Mouse (Mus musculus) MEL (cell line): Measurements from ENCODE around the gene Myh7. TPM values are rescaled to one million over a fixed set of nuclear protein-coding genes. Genes with fewer than 3 reads are reported as not detected.

Source experiments
- DNase-seq: peaks from one replicate; pipeline ENCODE4 v3.0.0; 2011; ENCODE audit warnings: low read depth, low spot score
- H3K27ac ChIP-seq: 2 replicates; pipeline ENCODE4 v1.5.1; 2012; ENCODE audit warnings: low read depth, mild to moderate bottlenecking, control low read depth, low read length, moderate library complexity; ENCODE audit not compliant: control insufficient read depth
- H3K27me3 ChIP-seq, 2 experiments: fragments of 150-350 bp in 1 of 2; sonication (generic) in 1 of 2; 2 replicates each; pipeline ENCODE4 v1.6.1; 2012; ENCODE audit warnings: low read length in 2 of 2, mild to moderate bottlenecking in 2 of 2, improper control_type of control experiment in 1 of 2, moderate library complexity in 1 of 2; ENCODE audit not compliant: insufficient read depth in 2 of 2, control insufficient read depth in 1 of 2
- H3K36me3 ChIP-seq, 2 experiments: 2 replicates each; pipeline ENCODE4 v1.6.1; 2012 to 2014; ENCODE audit warnings: low read length in 2 of 2, improper control_type of control experiment in 1 of 2, inconsistent platforms in 1 of 2, mild to moderate bottlenecking in 1 of 2; ENCODE audit not compliant: insufficient read depth in 2 of 2, control insufficient read depth in 1 of 2
- H3K4me1 ChIP-seq, 2 experiments: fragments of 150-350 bp in 1 of 2; sonication (generic) in 1 of 2; 2 replicates each; pipeline ENCODE4 v1.6.1; 2012; ENCODE audit warnings: low read length in 2 of 2, improper control_type of control experiment in 1 of 2, mild to moderate bottlenecking in 1 of 2; ENCODE audit not compliant: insufficient read depth in 2 of 2, control insufficient read depth in 1 of 2
- H3K4me3 ChIP-seq, 2 experiments: fragments of 150-350 bp in 1 of 2; sonication (generic) in 1 of 2; 2 replicates each; pipeline ENCODE4 v1.5.1; 2012; ENCODE audit warnings: low read depth in 2 of 2, low read length in 2 of 2, mild to moderate bottlenecking in 2 of 2, moderate library complexity in 2 of 2, control low read depth in 1 of 2, improper control_type of control experiment in 1 of 2; ENCODE audit not compliant: control insufficient read depth in 1 of 2, insufficient read depth in 1 of 2
- H3K79me2 ChIP-seq: 2 replicates; pipeline ENCODE4 v1.6.1; 2012; ENCODE audit warnings: mild to moderate bottlenecking, low read length, moderate library complexity; ENCODE audit not compliant: control insufficient read depth, poor library complexity, insufficient read depth
- H3K9ac ChIP-seq: 2 replicates; pipeline ENCODE4 v1.6.1; 2012; ENCODE audit warnings: low read depth, mild to moderate bottlenecking, control low read depth, low read length, moderate library complexity; ENCODE audit not compliant: control insufficient read depth, poor library complexity, severe bottlenecking
- H3K9me3 ChIP-seq: fragments of 150-350 bp; sonication (generic); replicated peaks from 2 replicates; pipeline ENCODE4 v1.6.1; 2012; ENCODE audit warnings: mild to moderate bottlenecking, low read length, improper control_type of control experiment, moderate library complexity; ENCODE audit not compliant: insufficient read depth
- BHLHE40 ChIP-seq: IDR thresholded peaks from 2 replicates; pipeline ENCODE4 v1.6.1; 2012; ENCODE audit warnings: low read depth, mild to moderate bottlenecking, inconsistent platforms, low read length, improper control_type of control experiment, borderline replicate concordance
- CHD1 ChIP-seq: IDR thresholded peaks from 2 replicates; pipeline ENCODE4 v1.6.1; 2012; ENCODE audit warnings: low read depth, mild to moderate bottlenecking, inconsistent platforms, low read length, improper control_type of control experiment
- CHD2 ChIP-seq: IDR thresholded peaks from 2 replicates; pipeline ENCODE4 v1.6.1; 2011; ENCODE audit warnings: low read length, improper control_type of control experiment
- CTCF ChIP-seq, 3 experiments: IDR thresholded peaks in 2 of 3; conservative IDR thresholded peaks in 1 of 3; 2 replicates each; pipeline ENCODE4 v1.5.1; 2011 to 2012; ENCODE audit warnings: low read length in 3 of 3, low read depth in 2 of 3, mild to moderate bottlenecking in 2 of 3, improper control_type of control experiment in 1 of 3, inconsistent platforms in 1 of 3, mixed read lengths in 1 of 3, moderate library complexity in 1 of 3; ENCODE audit not compliant: control insufficient read depth in 1 of 3, insufficient read depth in 1 of 3, poor library complexity in 1 of 3, severe bottlenecking in 1 of 3
- E2F4 ChIP-seq: IDR thresholded peaks from 2 replicates; pipeline ENCODE4 v1.6.1; 2011; ENCODE audit warnings: low read depth, low read length, improper control_type of control experiment, borderline replicate concordance
- ETS1 ChIP-seq: IDR thresholded peaks from 2 replicates; pipeline ENCODE4 v1.6.1; 2012; ENCODE audit warnings: low read depth, mild to moderate bottlenecking, inconsistent platforms, low read length, improper control_type of control experiment, moderate library complexity
- JUND ChIP-seq: IDR thresholded peaks from 2 replicates; pipeline ENCODE4 v1.6.1; 2011; ENCODE audit warnings: low read depth, mild to moderate bottlenecking, improper control_type of control experiment, low read length
- KAT2A ChIP-seq: conservative IDR thresholded peaks from 2 replicates; pipeline ENCODE4 v1.6.1; 2012; ENCODE audit warnings: low read depth, low read length, improper control_type of control experiment, inconsistent platforms
- MAFK ChIP-seq: IDR thresholded peaks from 2 replicates; pipeline ENCODE4 v1.6.1; 2011; ENCODE audit warnings: low read depth, mild to moderate bottlenecking, low read length, improper control_type of control experiment, borderline replicate concordance
- MEF2A ChIP-seq: IDR thresholded peaks from 2 replicates; pipeline ENCODE4 v1.6.1; 2014; ENCODE audit warnings: low read depth, mild to moderate bottlenecking, inconsistent platforms, low read length, improper control_type of control experiment; ENCODE audit not compliant: poor library complexity, insufficient replicate concordance, severe bottlenecking; ENCODE audit errors: extremely low read depth
- NELFE ChIP-seq: IDR thresholded peaks from 2 replicates; pipeline ENCODE4 v1.6.1; 2011; ENCODE audit warnings: low read depth, low read length, improper control_type of control experiment
- NRF1 ChIP-seq: IDR thresholded peaks from 2 replicates; pipeline ENCODE4 v1.6.1; 2014; ENCODE audit warnings: low read depth, mild to moderate bottlenecking, inconsistent platforms, low read length, improper control_type of control experiment, moderate library complexity; ENCODE audit not compliant: poor library complexity, insufficient read depth, severe bottlenecking
- POLR2AphosphoS2 ChIP-seq: IDR thresholded peaks from 2 replicates; pipeline ENCODE4 v1.6.1; 2011; ENCODE audit warnings: low read length, improper control_type of control experiment
- RCOR1 ChIP-seq: IDR thresholded peaks from 2 replicates; pipeline ENCODE4 v1.6.1; 2012; ENCODE audit warnings: low read depth, mild to moderate bottlenecking, inconsistent platforms, low read length, improper control_type of control experiment
- SIN3A ChIP-seq: IDR thresholded peaks from 2 replicates; pipeline ENCODE4 v1.6.1; 2012; ENCODE audit warnings: low read length, improper control_type of control experiment, inconsistent platforms
- TAL1 ChIP-seq: IDR thresholded peaks from 2 replicates; pipeline ENCODE4 v1.6.1; 2012; ENCODE audit warnings: mild to moderate bottlenecking, inconsistent platforms, low read length, moderate library complexity, mixed read lengths
- ZC3H11A ChIP-seq: IDR thresholded peaks from 2 replicates; pipeline ENCODE4 v1.6.1; 2012; ENCODE audit warnings: low read depth, mild to moderate bottlenecking, inconsistent platforms, low read length, improper control_type of control experiment
- ZKSCAN1 ChIP-seq: IDR thresholded peaks from 2 replicates; pipeline ENCODE4 v1.6.1; 2012; ENCODE audit warnings: low read depth, mild to moderate bottlenecking, inconsistent platforms, low read length, improper control_type of control experiment, moderate library complexity
- ZNF384 ChIP-seq: IDR thresholded peaks from 2 replicates; pipeline ENCODE4 v1.6.1; 2012; ENCODE audit warnings: low read depth, mild to moderate bottlenecking, inconsistent platforms, low read length, improper control_type of control experiment
- polyA plus RNA-seq, 2 experiments: library from polyadenylated mRNA; stranded (reverse) in 1 of 2; unstranded in 1 of 2; fragments of >175 nt in 1 of 2; fragments of >200 nt in 1 of 2; gene quantifications; 2 replicates each; pipeline versions ENCODE4 v1.2.1 to v1.2.4; 2012; ENCODE audit warnings: low replicate concordance in 2 of 2, low read depth in 1 of 2; ENCODE audit not compliant: insufficient read length in 2 of 2, insufficient read depth in 1 of 2, missing spikeins in 1 of 2
- total RNA-seq: library from RNA; depleted of rRNA; stranded (reverse); fragments of 300-350 nt; gene quantifications from 2 replicates; pipeline ENCODE4 v1.2.3, GENCODE M21; 2012

Gene Myh7
- total and polyA plus RNA-seq, 3 experiments = not detected

GRCm38 (mm10) chr14:54935904-54936830 is 58.3 kb downstream of the Myh7 start, which contains the start of gene Cmtm5:
TSS of gene Cmtm5 (plus strand) at chr14:54936261.
- peaks cover 0 to 5% of the 10 kb centered on the region in 2 experiments; a peak in 1 of 4 replicates for H3K36me3 ChIP-seq
- no peak within 1 kb of the TSS for H3K9ac ChIP-seq
- peaks cover 0 to 8% of the 10 kb centered on the region in 2 experiments; a peak in 1 of 4 replicates for H3K4me1 ChIP-seq
- no peak for DNase-seq
- no peak within 1 kb of the TSS for H3K4me3 ChIP-seq
- 0 out of 6 replicates have a peak, but pooled peaks of 1 of the 3 experiments have one; percentile 6 for TF ChIP-seq CTCF (IDR thresholded peaks at IDR 0.05 in 2 of 3, conservative IDR thresholded peaks at IDR 0.05 in 1 of 3; ENCODE audit: control insufficient read depth in 1 of 3, insufficient read depth in 1 of 3, low read depth in 2 of 3, low read length in 3 of 3, poor library complexity in 1 of 3, severe bottlenecking in 1 of 3)
- no peak for TF ChIP-seq RCOR1
- no peaks in the 10 kb centered on the region for H3K9me3 ChIP-seq
- H3K27ac ChIP-seq = no peak within 1 kb of the TSS
- peaks cover 0 to 1% of the 10 kb centered on the region in 2 experiments; a peak in 3 of 4 replicates for H3K27me3 ChIP-seq
- no peaks in the 10 kb centered on the region for H3K79me2 ChIP-seq

- no peak within 1 kb of the TSS for H3K27ac ChIP-seq
- H3K4me3 ChIP-seq = no peak within 1 kb of the TSS
- no peaks in the 10 kb centered on the region for H3K79me2 ChIP-seq
- DNase-seq = peak; percentile 33
- peaks cover 0 to 8% of the 10 kb centered on the region in 2 experiments; a peak in 1 of 4 replicates for H3K4me1 ChIP-seq
- H3K27me3 ChIP-seq = peaks cover 0 to 4% of the 10 kb centered on the region in 2 experiments; a peak in 3 of 4 replicates
- TF ChIP-seq NELFE (no peak), JUND (no peak), TAL1 (no peak), E2F4 (no peak), SIN3A (no peak), ETS1 (no peak), MAFK (no peak), ZKSCAN1 (no peak), MEF2A (no peak), NRF1 (no peak), POLR2AphosphoS2 (no peak), KAT2A (no peak), ZNF384 (no peak), BHLHE40 (no peak), ZC3H11A (no peak), CHD1 (no peak), CHD2 (no peak)
- no peak within 1 kb of the TSS for H3K9ac ChIP-seq
- peaks cover 0 to 5% of the 10 kb centered on the region in 2 experiments; a peak in 1 of 4 replicates for H3K36me3 ChIP-seq
- H3K9me3 ChIP-seq = no peaks in the 10 kb centered on the region
Observed at GRCm38 (mm10) chr14:54932645-54933150, 61.7 kb downstream of the Myh7 start, which contains the start of gene Il25. TSS of gene Il25 (plus strand) at chr14:54932695.
